Mouse (Mus musculus): Measurements from ENCODE around the gene Inmt. TPM values are rescaled to one million over a fixed set of nuclear protein-coding genes. Genes with fewer than 3 reads are reported as not detected.

Gene Inmt
- polyA plus RNA-seq, 1 experiment from 2014 or later: 0.24 TPM

GRCm38 (mm10) chr6:55145285-55145684 is 29.6 kb downstream of the Inmt start:
- H3K9me3 ChIP-seq (ENCODE audit: control insufficient read depth, low read length): 0 out of 2 replicates have a peak, but pooled peaks cover 6% of the 10 kb centered on the region
- 44% methylated on average over 5 of the region's 5 CpGs for WGBS
- no peak overlapping the region for H3K4me3 ChIP-seq (ENCODE audit: control insufficient read depth in 1 of 2, insufficient read depth in 1 of 2, low read depth in 1 of 2, low read length in 2 of 2)
- no peaks in the 10 kb centered on the region for H3K36me3 ChIP-seq (ENCODE audit: control insufficient read depth, insufficient read depth, low read length)
- H3K27me3 ChIP-seq (ENCODE audit: control insufficient read depth, insufficient read depth, low read length): no peaks in the 10 kb centered on the region
- H3K4me1 ChIP-seq (ENCODE audit: control insufficient read depth in 2 of 2, insufficient read depth in 2 of 2, low read length in 2 of 2): no peaks in the 10 kb centered on the region
- no peak overlapping the region for H3K27ac ChIP-seq (replicated peaks in 1 of 2; ENCODE audit: control insufficient read depth in 1 of 2, insufficient read depth in 1 of 2, low read depth in 2 of 2, low read length in 2 of 2)
- H3K9ac ChIP-seq (ENCODE audit: low read length): no peak overlapping the region
- H3K4me2 ChIP-seq (ENCODE audit: low read length): no peak overlapping the region
- ATAC-seq (ENCODE audit: insufficient number of reproducible peaks, insufficient read depth, low FRiP score, low read depth): no peak

GRCm38 (mm10) chr6:55138343-55138742 is 36.5 kb downstream of the Inmt start:
- Histone ChIP-seq H3K4me3 (ENCODE audit: control insufficient read depth in 1 of 2, insufficient read depth in 1 of 2, low read depth in 1 of 2, low read length in 2 of 2) (no peak overlapping the region), H3K9ac (ENCODE audit: low read length) (no peak overlapping the region), H3K36me3 (ENCODE audit: control insufficient read depth, insufficient read depth, low read length) (no peaks in the 10 kb centered on the region), H3K4me1 (ENCODE audit: control insufficient read depth in 2 of 2, insufficient read depth in 2 of 2, low read length in 2 of 2) (peaks cover 7 to 9% of the 10 kb centered on the region in 2 experiments), H3K9me3 (ENCODE audit: control insufficient read depth, low read length) (no peaks in the 10 kb centered on the region), H3K27me3 (ENCODE audit: control insufficient read depth, insufficient read depth, low read length) (no peaks in the 10 kb centered on the region), H3K4me2 (ENCODE audit: low read length) (no peak overlapping the region), H3K27ac (replicated peaks in 1 of 2; ENCODE audit: control insufficient read depth in 1 of 2, insufficient read depth in 1 of 2, low read depth in 2 of 2, low read length in 2 of 2) (no peak overlapping the region)
- no peak for ATAC-seq (ENCODE audit: insufficient number of reproducible peaks, insufficient read depth, low FRiP score, low read depth)

DNA sequence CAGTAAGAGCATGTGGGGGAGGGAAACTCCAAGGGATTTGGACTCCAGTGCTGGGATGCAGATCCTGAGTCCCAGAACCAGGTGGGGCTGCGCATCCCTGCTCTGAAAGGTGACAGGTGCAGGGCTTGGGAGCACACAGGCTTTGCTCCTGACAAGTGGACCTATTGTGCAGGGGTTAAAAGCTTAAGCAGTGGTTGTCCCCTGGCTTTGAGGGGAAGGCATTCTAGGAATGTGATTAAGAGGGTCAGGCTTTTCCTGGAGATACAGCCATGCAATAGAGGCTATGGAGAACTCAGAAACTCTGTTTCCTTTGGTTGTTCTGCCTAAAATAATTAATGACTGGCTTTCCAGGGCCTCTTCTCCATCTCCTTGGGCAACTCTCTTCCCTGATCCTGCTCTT is 41.4 kb downstream of the Inmt start:
- H3K36me3 ChIP-seq (ENCODE audit: control insufficient read depth, insufficient read depth, low read length): no peaks in the 10 kb centered on the region
- peak overlapping the region; percentile 71 to 83 for H3K27ac ChIP-seq (replicated peaks in 1 of 2; ENCODE audit: control insufficient read depth in 1 of 2, insufficient read depth in 1 of 2, low read depth in 2 of 2, low read length in 2 of 2)
- H3K4me1 ChIP-seq (ENCODE audit: control insufficient read depth in 2 of 2, insufficient read depth in 2 of 2, low read length in 2 of 2): peaks cover 38 to 41% of the 10 kb centered on the region in 2 experiments
- no peaks in the 10 kb centered on the region for H3K9me3 ChIP-seq (ENCODE audit: control insufficient read depth, low read length)
- ATAC-seq (ENCODE audit: insufficient number of reproducible peaks, insufficient read depth, low FRiP score, low read depth): no peak
- peak overlapping the region; percentile 65 for H3K4me2 ChIP-seq (ENCODE audit: low read length)
- WGBS: 90% methylated on average over 1 of the region's 1 CpGs
- H3K4me3 ChIP-seq (ENCODE audit: control insufficient read depth in 1 of 2, insufficient read depth in 1 of 2, low read depth in 1 of 2, low read length in 2 of 2): no peak overlapping the region
- no peaks in the 10 kb centered on the region for H3K27me3 ChIP-seq (ENCODE audit: control insufficient read depth, insufficient read depth, low read length)
- peak overlapping the region; percentile 69; the same call in 1 of the 2 replicates for H3K9ac ChIP-seq (ENCODE audit: low read length)

GRCm38 (mm10) chr6:55132794-55133193 is 42.0 kb downstream of the Inmt start, which contains the start of gene Crhr2:
Gene Crhr2, minus strand, starts transcription at chr6:55133016.
- Histone ChIP-seq H3K4me1 (ENCODE audit: control insufficient read depth in 2 of 2, insufficient read depth in 2 of 2, low read length in 2 of 2) (peaks cover 38 to 41% of the 10 kb centered on the region in 2 experiments), H3K4me2 (ENCODE audit: low read length) (peak within 1 kb of the TSS; percentile 65), H3K36me3 (ENCODE audit: control insufficient read depth, insufficient read depth, low read length) (no peaks in the 10 kb centered on the region), H3K27me3 (ENCODE audit: control insufficient read depth, insufficient read depth, low read length) (no peaks in the 10 kb centered on the region), H3K9me3 (ENCODE audit: control insufficient read depth, low read length) (no peaks in the 10 kb centered on the region), H3K27ac (replicated peaks in 1 of 2; ENCODE audit: control insufficient read depth in 1 of 2, insufficient read depth in 1 of 2, low read depth in 2 of 2, low read length in 2 of 2) (peak within 1 kb of the TSS; percentile 71 to 83), H3K4me3 (ENCODE audit: control insufficient read depth in 1 of 2, insufficient read depth in 1 of 2, low read depth in 1 of 2, low read length in 2 of 2) (peak within 1 kb of the TSS; percentile 33 to 38), H3K9ac (ENCODE audit: low read length) (peak within 1 kb of the TSS; percentile 69)
- ATAC-seq (ENCODE audit: insufficient number of reproducible peaks, insufficient read depth, low FRiP score, low read depth): peak; percentile 43
- 29% methylated on average over 10 of the region's 10 CpGs for WGBS

GRCm38 (mm10) chr6:55131301-55131700 is 43.5 kb downstream of the Inmt start:
- Histone ChIP-seq H3K9me3 (ENCODE audit: control insufficient read depth, low read length) (no peaks in the 10 kb centered on the region), H3K9ac (ENCODE audit: low read length) (no peak overlapping the region), H3K4me1 (ENCODE audit: control insufficient read depth in 2 of 2, insufficient read depth in 2 of 2, low read length in 2 of 2) (peaks cover 38 to 41% of the 10 kb centered on the region in 2 experiments), H3K27me3 (ENCODE audit: control insufficient read depth, insufficient read depth, low read length) (no peaks in the 10 kb centered on the region), H3K4me3 (ENCODE audit: control insufficient read depth in 1 of 2, insufficient read depth in 1 of 2, low read depth in 1 of 2, low read length in 2 of 2) (no peak overlapping the region), H3K27ac (replicated peaks in 1 of 2; ENCODE audit: control insufficient read depth in 1 of 2, insufficient read depth in 1 of 2, low read depth in 2 of 2, low read length in 2 of 2) (peak overlapping the region; percentile 48 to 78), H3K4me2 (ENCODE audit: low read length) (peak overlapping the region; percentile 65), H3K36me3 (ENCODE audit: control insufficient read depth, insufficient read depth, low read length) (no peaks in the 10 kb centered on the region)
- ATAC-seq (ENCODE audit: insufficient number of reproducible peaks, insufficient read depth, low FRiP score, low read depth): no peak
- 85% methylated on average over 4 of the region's 4 CpGs for WGBS

DNA sequence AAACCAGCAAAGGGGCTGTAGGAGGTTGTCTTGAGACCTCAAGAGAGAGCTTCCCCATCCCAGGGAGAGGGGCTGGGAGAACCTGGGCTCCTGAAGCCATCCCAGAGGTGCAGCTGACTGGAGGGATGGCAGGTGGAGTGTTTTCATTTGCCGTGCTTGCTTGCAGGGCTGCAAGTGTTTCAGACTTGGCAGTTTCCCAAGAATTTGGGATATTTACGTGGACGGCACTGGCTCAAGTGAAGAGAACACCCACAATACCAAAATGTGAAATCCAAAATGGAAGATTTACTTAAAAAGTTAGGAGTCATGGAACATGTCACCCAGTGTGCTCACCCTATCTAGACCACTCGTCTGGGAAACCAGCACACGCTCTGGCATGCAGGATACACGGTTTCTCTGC is 44.2 kb downstream of the Inmt start:
- WGBS: 2% methylated on average over 6 of the region's 6 CpGs
- Histone ChIP-seq H3K9me3 (ENCODE audit: control insufficient read depth, low read length) (no peaks in the 10 kb centered on the region), H3K9ac (ENCODE audit: low read length) (no peak overlapping the region), H3K4me3 (ENCODE audit: control insufficient read depth in 1 of 2, insufficient read depth in 1 of 2, low read depth in 1 of 2, low read length in 2 of 2) (no peak overlapping the region), H3K4me2 (ENCODE audit: low read length) (peak overlapping the region; percentile 65), H3K27me3 (ENCODE audit: control insufficient read depth, insufficient read depth, low read length) (no peaks in the 10 kb centered on the region), H3K4me1 (ENCODE audit: control insufficient read depth in 2 of 2, insufficient read depth in 2 of 2, low read length in 2 of 2) (peaks cover 38 to 41% of the 10 kb centered on the region in 2 experiments), H3K36me3 (ENCODE audit: control insufficient read depth, insufficient read depth, low read length) (no peaks in the 10 kb centered on the region), H3K27ac (replicated peaks in 1 of 2; ENCODE audit: control insufficient read depth in 1 of 2, insufficient read depth in 1 of 2, low read depth in 2 of 2, low read length in 2 of 2) (peak overlapping the region; percentile 48 to 78)
- ATAC-seq (ENCODE audit: insufficient number of reproducible peaks, insufficient read depth, low FRiP score, low read depth): no peak

GRCm38 (mm10) chr6:55128391-55128790 is 46.5 kb downstream of the Inmt start:
- Histone ChIP-seq H3K4me1 (ENCODE audit: control insufficient read depth in 2 of 2, insufficient read depth in 2 of 2, low read length in 2 of 2) (peaks cover 32% of the 10 kb centered on the region in 2 experiments), H3K4me2 (ENCODE audit: low read length) (no peak overlapping the region), H3K27me3 (ENCODE audit: control insufficient read depth, insufficient read depth, low read length) (no peaks in the 10 kb centered on the region), H3K9ac (ENCODE audit: low read length) (no peak overlapping the region), H3K9me3 (ENCODE audit: control insufficient read depth, low read length) (no peaks in the 10 kb centered on the region), H3K27ac (replicated peaks in 1 of 2; ENCODE audit: control insufficient read depth in 1 of 2, insufficient read depth in 1 of 2, low read depth in 2 of 2, low read length in 2 of 2) (no peak overlapping the region), H3K36me3 (ENCODE audit: control insufficient read depth, insufficient read depth, low read length) (no peaks in the 10 kb centered on the region), H3K4me3 (ENCODE audit: control insufficient read depth in 1 of 2, insufficient read depth in 1 of 2, low read depth in 1 of 2, low read length in 2 of 2) (no peak overlapping the region)
- ATAC-seq (ENCODE audit: insufficient number of reproducible peaks, insufficient read depth, low FRiP score, low read depth): no peak

GRCm38 (mm10) chr6:55126576-55126975 is 48.3 kb downstream of the Inmt start:
- no peak overlapping the region for H3K4me2 ChIP-seq (ENCODE audit: low read length)
- no peaks in the 10 kb centered on the region for H3K36me3 ChIP-seq (ENCODE audit: control insufficient read depth, insufficient read depth, low read length)
- ATAC-seq (ENCODE audit: insufficient number of reproducible peaks, insufficient read depth, low FRiP score, low read depth): no peak
- 71% methylated on average over 5 of the region's 5 CpGs for WGBS
- H3K4me3 ChIP-seq (ENCODE audit: control insufficient read depth in 1 of 2, insufficient read depth in 1 of 2, low read depth in 1 of 2, low read length in 2 of 2): no peak overlapping the region
- H3K27me3 ChIP-seq (ENCODE audit: control insufficient read depth, insufficient read depth, low read length): no peaks in the 10 kb centered on the region
- no peak overlapping the region for H3K9ac ChIP-seq (ENCODE audit: low read length)
- no peaks in the 10 kb centered on the region for H3K9me3 ChIP-seq (ENCODE audit: control insufficient read depth, low read length)
- H3K27ac ChIP-seq (replicated peaks in 1 of 2; ENCODE audit: control insufficient read depth in 1 of 2, insufficient read depth in 1 of 2, low read depth in 2 of 2, low read length in 2 of 2): no peak overlapping the region
- peaks cover 14 to 18% of the 10 kb centered on the region in 2 experiments for H3K4me1 ChIP-seq (ENCODE audit: control insufficient read depth in 2 of 2, insufficient read depth in 2 of 2, low read length in 2 of 2)

All from heart, embryonic 14.5 days (tissue).